ENCODE assay signal across 21 mouse cellular contexts in genomic region chr6:93467867-93468266, GRCm38 (mm10).
"Had no signal": no experiment of that assay in that cellular context is flagged by ENCODE, and none has a peak within 500 bp of the region (broad histone marks: within the 10 kb centered on the region; RNA-seq: fewer than 3 reads in every experiment).

No protein-coding gene starts in this region.

- H3K9me3 ChIP-seq: limb, embryonic 10.5 days; limb, embryonic 13.5 days; lung, embryonic 15.5 days; megakaryocyte, embryonic 14.5 days; midbrain, embryonic 10.5 days; midbrain, embryonic 13.5 days; neural tube, embryonic 13.5 days had no signal

- H3K9ac ChIP-seq: limb, embryonic 13.5 days; lung, embryonic 15.5 days; midbrain, embryonic 13.5 days; neural tube, embryonic 13.5 days had no signal

- H3K27me3 ChIP-seq: limb, embryonic 13.5 days; lung, embryonic 15.5 days; megakaryocyte, embryonic 14.5 days; midbrain, embryonic 13.5 days; neural tube, embryonic 13.5 days had no signal

- H3K27ac ChIP-seq: limb, embryonic 10.5 days; limb, embryonic 13.5 days; lung, embryonic 15.5 days; midbrain, embryonic 10.5 days; midbrain, embryonic 13.5 days; neural tube, embryonic 13.5 days had no signal

- H3K4me1 ChIP-seq: limb, embryonic 10.5 days; lung, embryonic 15.5 days; megakaryocyte, embryonic 14.5 days; midbrain, embryonic 10.5 days; neural tube, embryonic 13.5 days had no signal

- H3K4me2 ChIP-seq: limb, embryonic 13.5 days; lung, embryonic 15.5 days; midbrain, embryonic 13.5 days; neural tube, embryonic 13.5 days had no signal

- H3K4me3 ChIP-seq: limb, embryonic 10.5 days; limb, embryonic 13.5 days; lung, embryonic 15.5 days; megakaryocyte, embryonic 14.5 days; midbrain, embryonic 10.5 days; midbrain, embryonic 13.5 days; myocyte; neural tube, embryonic 13.5 days had no signal

- DNase-seq: kidney, adult 18-20 months; kidney, adult 9 months; kidney, postnatal 14 days; kidney, postnatal 4 days; lung, adult 18-20 months; lung, postnatal 10 days; lung, postnatal 36 days; retina, postnatal 1 day; right cerebral cortex, postnatal 25 days; spleen, adult 18-20 months; thymus, adult 18-20 months; thymus, postnatal 36 days had no signal

- H3K36me3 ChIP-seq: limb, embryonic 10.5 days; limb, embryonic 13.5 days; lung, embryonic 15.5 days; midbrain, embryonic 10.5 days; midbrain, embryonic 13.5 days; neural tube, embryonic 13.5 days had no signal

- ATAC-seq: midbrain, embryonic 13.5 days; midbrain, embryonic 16.5 days had no signal
